Mouse (Mus musculus): ENCODE data around the gene Sez6.

Sez6 gene

GRCm38 (mm10) chr11:77983191-77983936, 52.8 kb downstream of the Sez6 start:
- peak; percentile 71 for DNase-seq

GRCm38 (mm10) chr11:77983937-77984835, 53.6 kb downstream of the Sez6 start:
- DNase-seq: peak; percentile 75

- DNase-seq: peak; percentile 68
Observed at GRCm38 (mm10) chr11:77984836-77985231, 54.2 kb downstream of the Sez6 start.

- no peak for DNase-seq
Observed at GRCm38 (mm10) chr11:77985541-77986065, 55.0 kb downstream of the Sez6 start.

GRCm38 (mm10) chr11:77989071-77989690, 58.6 kb downstream of the Sez6 start:
- no peak for DNase-seq

- DNase-seq: no peak
Observed at GRCm38 (mm10) chr11:77995556-77995955, 65.0 kb downstream of the Sez6 start.

- DNase-seq: no peak
Observed at GRCm38 (mm10) chr11:78006446-78006845, 75.8 kb downstream of the Sez6 start.

GRCm38 (mm10) chr11:78019676-78020075, 89.1 kb downstream of the Sez6 start:
- DNase-seq: peak; percentile 77

- DNase-seq: peak; percentile 29
Observed at GRCm38 (mm10) chr11:78023607-78024006, 93.0 kb downstream of the Sez6 start.

All from thymus, postnatal 25 days (tissue).